Mouse (Mus musculus) CH12.LX (cell line): ENCODE measurements around the gene Grid1.

Experiments
- CHD2 ChIP-seq: IDR thresholded peaks from 2 replicates; pipeline ENCODE4 v1.6.1; 2011; ENCODE audit warnings: low read length, improper control_type of control experiment
- CTCF ChIP-seq, 2 experiments: IDR thresholded peaks in 1 of 2; conservative IDR thresholded peaks in 1 of 2; 2 replicates each; pipeline ENCODE4 v1.5.1; 2011 to 2012; ENCODE audit warnings: low read depth in 2 of 2, low read length in 2 of 2, improper control_type of control experiment in 1 of 2, inconsistent platforms in 1 of 2, mild to moderate bottlenecking in 1 of 2, moderate library complexity in 1 of 2
- MXI1 ChIP-seq: IDR thresholded peaks from 2 replicates; pipeline ENCODE4 v1.6.1; 2011; ENCODE audit warnings: mild to moderate bottlenecking, low read depth, low read length, improper control_type of control experiment
- MYC ChIP-seq: IDR thresholded peaks from 2 replicates; pipeline ENCODE4 v1.6.1; 2011; ENCODE audit warnings: low read depth, mild to moderate bottlenecking, improper control_type of control experiment, low read length
- POLR2A ChIP-seq: IDR thresholded peaks from 2 replicates; pipeline ENCODE4 v1.6.1; 2011; ENCODE audit warnings: low read depth, mild to moderate bottlenecking, improper control_type of control experiment, low read length
- POLR2AphosphoS2 ChIP-seq: IDR thresholded peaks from 2 replicates; pipeline ENCODE4 v1.6.1; 2011; ENCODE audit warnings: low read depth, low read length, improper control_type of control experiment

GRCm38 (mm10) chr14:34793406-34794037 is 26.4 kb upstream of the Grid1 start:
- TF ChIP-seq POLR2AphosphoS2 (no peak), POLR2A (no peak), CHD2 (no peak), MXI1 (no peak), CTCF (conservative IDR thresholded peaks at IDR 0.05 in 1 of 2, IDR thresholded peaks at IDR 0.05 in 1 of 2; ENCODE audit: low read depth in 2 of 2, low read length in 2 of 2) (no peak), MYC (no peak)
